Comparison of ENCODE assay signal across 13 mouse cellular contexts in the genomic region with DNA sequence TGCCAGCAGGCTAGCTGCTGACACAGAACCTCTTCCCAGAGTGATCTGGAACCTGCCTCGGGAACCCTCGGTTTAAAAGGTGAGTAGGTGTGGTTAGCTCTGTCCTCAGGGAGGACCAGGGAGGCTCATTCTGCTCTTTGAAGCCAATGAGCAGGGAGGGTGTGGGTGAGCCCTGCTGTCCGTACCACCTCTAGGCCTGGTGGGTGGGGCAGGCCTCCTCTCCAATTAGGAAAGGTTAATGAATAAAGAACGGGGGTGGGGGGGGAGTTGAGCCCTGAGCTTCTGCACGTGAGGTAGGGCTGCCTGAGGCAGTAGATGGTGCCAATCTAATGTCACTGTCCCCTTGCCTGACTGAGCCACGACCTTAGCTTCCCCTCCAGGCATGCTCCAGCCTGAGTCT. TPM values are rescaled to one million over a fixed set of nuclear protein-coding genes. Genes with fewer than 3 reads are reported as not detected.
A peak's percentile ranks its signal among the peaks of the same experiment; 100 is the strongest.
DNase-seq lines count a peak whose midpoint lies in the region; ATAC-seq and TF ChIP-seq lines count a peak whose summit lies in the region.
"Had no signal": no experiment of that assay in that cellular context is flagged by ENCODE, and none has a peak within 500 bp of the region (broad histone marks: within the 10 kb centered on the region; RNA-seq: fewer than 3 reads in every experiment).

No protein-coding gene starts in this region.

- WGBS in cerebellum, adult 2 months = 14% methylated on average over 6 of the region's 6 CpGs
- 24% methylated on average over 6 of the region's 6 CpGs for WGBS in kidney, embryonic 14.5 days
- whole genome bisulfite sequencing in intestine, embryonic 15.5 days = 26% methylated on average over 6 of the region's 6 CpGs
- 34% methylated on average over 6 of the region's 6 CpGs for whole genome bisulfite sequencing in embryonic facial prominence, embryonic 10.5 days

- DNase-seq in cerebellum, adult 2 months = peak; percentile 19 to 35
- no peak for DNase-seq in cerebellum, postnatal 4 days (ENCODE audit: low spot score in 2 of 2)
- peak; percentile 78 for DNase-seq in kidney, adult 11 months
- DNase-seq in kidney, postnatal 14 days = peak; percentile 48
- no peak for DNase-seq in embryonic facial prominence, embryonic 10.5 days (ENCODE audit: low spot score)
- no peak for DNase-seq in right cerebral cortex, adult 2 months (ENCODE audit: low spot score in 2 of 2)
- DNase-seq: adrenal gland, adult 2 months; right cerebral cortex, postnatal 25 days had no signal

- no peak overlapping the region for H3K4me2 ChIP-seq in kidney, embryonic 14.5 days (replicated peaks; ENCODE audit: low read depth, low read length)
- H3K4me2 ChIP-seq in intestine, embryonic 15.5 days (replicated peaks) = no peak overlapping the region
- H3K4me2 ChIP-seq: hindbrain, embryonic 15.5 days; neural tube, embryonic 12.5 days had no signal

- H3K4me1 ChIP-seq in cerebellum, adult 2 months (ENCODE audit: control insufficient read depth, insufficient read depth, low read length) = peaks cover 81% of the 10 kb centered on the region
- 0 out of 2 replicates have a peak, but pooled peaks cover 5% of the 10 kb centered on the region for H3K4me1 ChIP-seq in kidney, embryonic 14.5 days (ENCODE audit: control insufficient read depth, insufficient read depth, low read length)
- H3K4me1 ChIP-seq in intestine, embryonic 15.5 days (replicated peaks) = peaks cover 9% of the 10 kb centered on the region
- H3K4me1 ChIP-seq in embryonic facial prominence, embryonic 10.5 days = peaks cover 23% of the 10 kb centered on the region

- TF ChIP-seq POLR2A in cerebellum, adult 2 months (IDR thresholded peaks at IDR 0.05; ENCODE audit: borderline replicate concordance, insufficient read depth, low read length) = no peak

- H3K9me3 ChIP-seq in kidney, embryonic 14.5 days (ENCODE audit: control insufficient read depth, low read length) = no peaks in the 10 kb centered on the region
- H3K9me3 ChIP-seq in intestine, embryonic 15.5 days = no peaks in the 10 kb centered on the region
- H3K9me3 ChIP-seq in embryonic facial prominence, embryonic 10.5 days = no peaks in the 10 kb centered on the region
- H3K9me3 ChIP-seq: hindbrain, embryonic 15.5 days; neural tube, embryonic 12.5 days had no signal

- H3K27ac ChIP-seq in cerebellum, adult 2 months (ENCODE audit: insufficient read depth, low read length) = peak overlapping the region; percentile 35
- H3K27ac ChIP-seq in kidney, embryonic 14.5 days (ENCODE audit: low read depth, low read length) = no peak overlapping the region
- no peak overlapping the region for H3K27ac ChIP-seq in intestine, embryonic 15.5 days
- no peak overlapping the region; the same call in 1 of the 2 replicates for H3K27ac ChIP-seq in embryonic facial prominence, embryonic 10.5 days (replicated peaks)
- H3K27ac ChIP-seq: hindbrain, embryonic 15.5 days; neural tube, embryonic 12.5 days had no signal

- peaks cover 2% of the 10 kb centered on the region; the same call in 1 of the 2 replicates for H3K36me3 ChIP-seq in kidney, embryonic 14.5 days (ENCODE audit: control insufficient read depth, insufficient read depth, low read length)
- no peaks in the 10 kb centered on the region for H3K36me3 ChIP-seq in intestine, embryonic 15.5 days
- no peaks in the 10 kb centered on the region; the same call in 1 of the 2 replicates for H3K36me3 ChIP-seq in embryonic facial prominence, embryonic 10.5 days (replicated peaks)
- H3K36me3 ChIP-seq: hindbrain, embryonic 15.5 days; neural tube, embryonic 12.5 days had no signal

- no peaks in the 10 kb centered on the region for H3K27me3 ChIP-seq in cerebellum, adult 2 months (ENCODE audit: control insufficient read depth, insufficient read depth, low read length)
- no peaks in the 10 kb centered on the region for H3K27me3 ChIP-seq in kidney, embryonic 14.5 days (ENCODE audit: control insufficient read depth, insufficient read depth, low read length)
- H3K27me3 ChIP-seq in intestine, embryonic 15.5 days (replicated peaks) = no peaks in the 10 kb centered on the region
- peaks cover 18% of the 10 kb centered on the region; the same call in 1 of the 2 replicates for H3K27me3 ChIP-seq in embryonic facial prominence, embryonic 10.5 days (replicated peaks; ENCODE audit: low read depth, poor library complexity, severe bottlenecking)
- H3K27me3 ChIP-seq: hindbrain, embryonic 15.5 days; neural tube, embryonic 12.5 days had no signal

- ATAC-seq in kidney, embryonic 14.5 days (ENCODE audit: low FRiP score, low TSS enrichment) = no peak
- peak; percentile 59 for ATAC-seq in intestine, embryonic 15.5 days
- ATAC-seq: forebrain, embryonic 14.5 days had no signal

- no peak overlapping the region for H3K4me3 ChIP-seq in cerebellum, adult 2 months (replicated peaks; ENCODE audit: insufficient read depth, low read depth, low read length)
- H3K4me3 ChIP-seq in kidney, embryonic 14.5 days (ENCODE audit: low read length) = no peak overlapping the region
- H3K4me3 ChIP-seq in intestine, embryonic 15.5 days (replicated peaks) = no peak overlapping the region
- no peak overlapping the region for H3K4me3 ChIP-seq in embryonic facial prominence, embryonic 10.5 days
- H3K4me3 ChIP-seq: hindbrain, embryonic 15.5 days; neural tube, embryonic 12.5 days had no signal

- H3K9ac ChIP-seq in kidney, embryonic 14.5 days (ENCODE audit: low read depth, low read length) = no peak overlapping the region
- H3K9ac ChIP-seq in intestine, embryonic 15.5 days = no peak overlapping the region
- H3K9ac ChIP-seq: hindbrain, embryonic 15.5 days; neural tube, embryonic 12.5 days had no signal

- no peak for TF ChIP-seq CTCF in cerebellum, adult 2 months (IDR thresholded peaks at IDR 0.05; ENCODE audit: borderline replicate concordance, insufficient read depth, low read depth, low read length)

RNA-seq across cellular contexts. Expression of a gene that starts 8.2 kb away (rescaled TPM):
- polyA plus RNA-seq in cerebellum, adult 2 months (2012; rRNA removed) = 219 and 247 TPM in 2 replicates
- 30.0 and 46.5 TPM in 2 replicates for polyA plus RNA-seq in kidney, embryonic 14.5 days (2014; fragmentation: Nextera tagmentation; extraction: Ambion mirVana)
- 30.8 and 31.2 TPM in 2 replicates for polyA plus RNA-seq in intestine, embryonic 15.5 days (2015; fragmentation: Nextera tagmentation; extraction: Ambion mirVana)
- 12.9 and 16.0 TPM in 2 replicates for polyA plus RNA-seq in embryonic facial prominence, embryonic 10.5 days (2016; fragmentation: Nextera tagmentation; extraction: Ambion mirVana)

RNA-seq across cellular contexts. Expression of a gene that starts 23.3 kb away (rescaled TPM):
- polyA plus RNA-seq in cerebellum, adult 2 months (2012; rRNA removed) = 80.7 and 89.4 TPM in 2 replicates
- polyA plus RNA-seq in kidney, embryonic 14.5 days (2014; fragmentation: Nextera tagmentation; extraction: Ambion mirVana) = 14.7 and 18.3 TPM in 2 replicates
- 15.0 and 15.3 TPM in 2 replicates for polyA plus RNA-seq in intestine, embryonic 15.5 days (2015; fragmentation: Nextera tagmentation; extraction: Ambion mirVana)
- 35.5 and 42.5 TPM in 2 replicates for polyA plus RNA-seq in embryonic facial prominence, embryonic 10.5 days (2016; fragmentation: Nextera tagmentation; extraction: Ambion mirVana)

RNA-seq across cellular contexts. Expression of a gene that starts 42.1 kb away (rescaled TPM):
- polyA plus RNA-seq in cerebellum, adult 2 months (2012; rRNA removed) = 149 and 153 TPM in 2 replicates
- 12.0 and 14.6 TPM in 2 replicates for polyA plus RNA-seq in kidney, embryonic 14.5 days (2014; fragmentation: Nextera tagmentation; extraction: Ambion mirVana)
- polyA plus RNA-seq in intestine, embryonic 15.5 days (2015; fragmentation: Nextera tagmentation; extraction: Ambion mirVana) = 6.8 and 8.1 TPM in 2 replicates
- polyA plus RNA-seq in embryonic facial prominence, embryonic 10.5 days (2016; fragmentation: Nextera tagmentation; extraction: Ambion mirVana) = 8.3 and 9.4 TPM in 2 replicates

RNA-seq across cellular contexts. Expression of a gene that starts 43.7 kb away (rescaled TPM):
- polyA plus RNA-seq in cerebellum, adult 2 months (2012; rRNA removed) = 49.4 and 55.5 TPM in 2 replicates
- polyA plus RNA-seq in kidney, embryonic 14.5 days (2014; fragmentation: Nextera tagmentation; extraction: Ambion mirVana) = 13.9 and 20.9 TPM in 2 replicates
- polyA plus RNA-seq in intestine, embryonic 15.5 days (2015; fragmentation: Nextera tagmentation; extraction: Ambion mirVana) = 32.8 and 35.6 TPM in 2 replicates
- polyA plus RNA-seq in embryonic facial prominence, embryonic 10.5 days (2016; fragmentation: Nextera tagmentation; extraction: Ambion mirVana) = 11.5 and 12.2 TPM in 2 replicates

RNA-seq across cellular contexts. Expression of a gene that starts 56.8 kb away (rescaled TPM):
- 1.9 and 3.9 TPM in 2 replicates for polyA plus RNA-seq in cerebellum, adult 2 months (2012; rRNA removed)
- polyA plus RNA-seq in kidney, embryonic 14.5 days (2014; fragmentation: Nextera tagmentation; extraction: Ambion mirVana) = 0.24 TPM in 1 of 2 replicates, not detected in the other
- polyA plus RNA-seq in intestine, embryonic 15.5 days (2015; fragmentation: Nextera tagmentation; extraction: Ambion mirVana) = 0.19 TPM in 1 of 2 replicates, not detected in the other
- polyA plus RNA-seq in embryonic facial prominence, embryonic 10.5 days (2016; fragmentation: Nextera tagmentation; extraction: Ambion mirVana) = 0.17 TPM in 1 of 2 replicates, not detected in the other
- polyA plus RNA-seq: forebrain, embryonic 14.5 days had no signal

Comparison
In these comparisons a context has a peak if more than half of its experiments do, and no peak if none do; other contexts are left out.
1. DNase-seq: peak in cerebellum, adult 2 months (2 of 2), kidney, adult 11 months (single experiment) and kidney, postnatal 14 days (single experiment); none in cerebellum, postnatal 4 days (0 of 2), embryonic facial prominence, embryonic 10.5 days (single experiment) and right cerebral cortex, adult 2 months (0 of 2).